Mouse (Mus musculus) forebrain, embryonic 11.5 days (tissue): Measurements from ENCODE around the gene Smarcc2. TPM values are rescaled to one million over a fixed set of nuclear protein-coding genes. Genes with fewer than 3 reads are reported as not detected.

Experiments used
- ATAC-seq: fragments of 200-750 bp; cut with Nextera tagmentation; replicated peaks from 2 replicates; pipeline ENCODE4 v1.8.0; 2017; ENCODE audit warnings: moderate TSS enrichment; ENCODE audit not compliant: low FRiP score
- DNase-seq: peaks from one replicate; pipeline ENCODE4 v3.0.0-alpha.2; 2017; ENCODE audit warnings: low spot score
- H3K27ac ChIP-seq: fragments of 300-500 bp; sonication (generic); 2 replicates; pipeline ENCODE4 v1.5.1; 2014; ENCODE audit warnings: low read depth, low read length
- H3K27me3 ChIP-seq: fragments of 300-500 bp; sonication (generic); 2 replicates; pipeline ENCODE4 v1.6.1; 2014; ENCODE audit warnings: mild to moderate bottlenecking, low read length, mixed read lengths; ENCODE audit not compliant: control insufficient read depth, insufficient read depth
- H3K36me3 ChIP-seq: fragments of 300-500 bp; sonication (generic); 2 replicates; pipeline ENCODE4 v1.6.1; 2014; ENCODE audit warnings: mild to moderate bottlenecking, low read length, moderate library complexity, mixed read lengths; ENCODE audit not compliant: control insufficient read depth, insufficient read depth
- H3K4me1 ChIP-seq: fragments of 300-500 bp; sonication (generic); replicated peaks from 2 replicates; pipeline ENCODE4 v1.6.1; 2014; ENCODE audit warnings: low read length, mixed read lengths; ENCODE audit not compliant: control insufficient read depth, insufficient read depth
- H3K4me2 ChIP-seq: fragments of 300-500 bp; sonication (generic); 2 replicates; pipeline ENCODE4 v1.6.1; 2014; ENCODE audit warnings: low read depth, mild to moderate bottlenecking, low read length, moderate library complexity, mixed read lengths; ENCODE audit not compliant: severe bottlenecking
- H3K4me3 ChIP-seq: fragments of 300-500 bp; sonication (generic); 2 replicates; pipeline ENCODE4 v1.5.1; 2014; ENCODE audit warnings: low read depth, low read length
- H3K9ac ChIP-seq: fragments of 300-500 bp; sonication (generic); 2 replicates; pipeline ENCODE4 v1.6.1; 2014; ENCODE audit warnings: low read length
- H3K9me3 ChIP-seq: fragments of 300-500 bp; sonication (generic); 2 replicates; pipeline ENCODE4 v1.6.1; 2016; ENCODE audit warnings: low read length, mixed read lengths; ENCODE audit not compliant: control insufficient read depth
- WGBS: fragments of 180-500 bp; shearing (Covaris S2); extraction: QIAGEN DNeasy Blood & Tissue Kit; methylation state at CpG from one replicate; pipeline ENCODE4 v1.1.7; 2014; 5-methylcytosine and 5-hydroxymethylcytosine counted together
- polyA plus RNA-seq: library from polyadenylated mRNA; unstranded; fragments of >200 nt; fragmentation: Nextera tagmentation; extraction: Ambion mirVana; gene quantifications from 2 replicates; pipeline ENCODE4 v1.2.1, GENCODE M21; 2014

Smarcc2 gene
- polyA plus RNA-seq, 1 experiment from 2014 or later = 139 TPM

DNA sequence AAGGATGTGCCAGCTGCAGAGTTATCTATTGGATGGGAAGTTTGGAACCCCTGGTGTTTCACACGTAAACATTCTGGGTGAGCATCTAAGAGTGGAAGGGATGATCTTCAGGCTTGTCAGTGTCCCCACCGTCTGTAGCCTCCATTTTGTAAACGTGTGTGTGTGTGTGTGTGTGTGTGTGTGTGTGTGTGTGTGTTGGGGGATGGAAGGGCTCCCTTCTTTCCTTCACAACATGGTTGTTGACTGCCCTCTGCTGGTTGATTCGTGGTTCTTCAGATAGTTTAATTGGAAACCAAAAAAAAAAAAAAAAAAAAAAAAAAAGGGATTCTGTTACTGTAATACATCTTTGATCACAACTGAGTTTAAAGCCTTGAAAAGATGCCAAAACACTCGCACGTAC lies 3.8 kb upstream of the Smarcc2 start:
- Histone ChIP-seq H3K4me2 (no peak overlapping the region), H3K4me1 (peaks cover under 1% of the 10 kb centered on the region), H3K27ac (no peak overlapping the region), H3K4me3 (no peak overlapping the region), H3K36me3 (no peaks in the 10 kb centered on the region), H3K27me3 (no peaks in the 10 kb centered on the region), H3K9me3 (no peaks in the 10 kb centered on the region), H3K9ac (no peak overlapping the region)
- 1% methylated on average over 6 of the region's 6 CpGs for WGBS
- DNase-seq (peak; percentile 82), ATAC-seq (no peak)

DNA sequence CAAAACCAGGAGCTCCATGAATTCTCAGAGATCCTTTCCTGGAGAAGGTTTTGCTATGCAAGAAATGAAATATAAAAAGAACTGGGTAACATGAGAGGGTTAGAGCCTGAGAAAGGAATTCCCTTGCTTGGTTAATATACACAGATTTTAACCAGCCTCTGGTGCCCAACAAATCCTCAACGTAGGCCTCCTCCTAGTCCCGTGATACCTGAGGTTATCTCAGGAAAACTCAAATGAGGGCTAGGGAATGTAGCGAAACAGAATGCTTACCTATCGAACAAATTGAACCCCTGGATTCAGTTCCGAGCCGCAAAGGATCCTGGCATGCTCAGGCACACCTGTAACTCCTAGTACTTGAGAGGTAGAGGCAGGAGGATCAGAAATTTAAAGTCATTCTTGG lies 1.4 kb upstream of the Smarcc2 start:
- DNase-seq (no peak), ATAC-seq (no peak)
- H3K9me3 ChIP-seq = no peaks in the 10 kb centered on the region
- no peak overlapping the region for H3K27ac ChIP-seq
- H3K4me2 ChIP-seq = no peak overlapping the region
- no peaks in the 10 kb centered on the region for H3K27me3 ChIP-seq
- no peak overlapping the region for H3K4me3 ChIP-seq
- H3K4me1 ChIP-seq = peaks cover 9% of the 10 kb centered on the region
- WGBS = 87% methylated on average over 6 of the region's 6 CpGs
- peaks cover 2% of the 10 kb centered on the region; the same call in 1 of the 2 replicates for H3K36me3 ChIP-seq
- no peak overlapping the region for H3K9ac ChIP-seq

DNA sequence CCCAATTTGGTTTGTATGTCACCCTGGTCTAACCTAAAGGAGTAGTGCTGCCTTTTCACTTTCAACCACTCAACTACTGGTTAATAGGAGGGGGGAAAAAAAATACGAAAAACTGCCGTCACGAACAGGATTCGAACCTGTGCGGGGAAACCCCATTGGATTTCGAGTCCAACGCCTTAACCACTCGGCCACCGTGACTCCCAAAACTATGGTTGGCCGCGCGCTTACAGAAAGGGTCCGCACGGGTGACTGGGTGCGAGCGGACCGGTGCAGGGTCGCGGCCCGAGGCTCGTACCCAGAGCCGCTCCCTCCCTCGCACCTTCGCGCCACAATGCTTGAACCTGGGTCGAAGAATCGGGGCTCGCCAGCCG lies 715 bp upstream of the Smarcc2 start:
- Histone ChIP-seq H3K4me1 (peaks cover 9% of the 10 kb centered on the region), H3K9me3 (no peaks in the 10 kb centered on the region), H3K36me3 (peaks cover 2% of the 10 kb centered on the region; the same call in 1 of the 2 replicates), H3K4me3 (peak overlapping the region; percentile 99), H3K9ac (peak overlapping the region; percentile 98), H3K27ac (peak overlapping the region; percentile 93), H3K27me3 (no peaks in the 10 kb centered on the region), H3K4me2 (peak overlapping the region; percentile 72)
- under 1% methylated on average over 29 of the region's 29 CpGs for WGBS
- DNase-seq (peak; percentile 97), ATAC-seq (peak; percentile 77)

DNA sequence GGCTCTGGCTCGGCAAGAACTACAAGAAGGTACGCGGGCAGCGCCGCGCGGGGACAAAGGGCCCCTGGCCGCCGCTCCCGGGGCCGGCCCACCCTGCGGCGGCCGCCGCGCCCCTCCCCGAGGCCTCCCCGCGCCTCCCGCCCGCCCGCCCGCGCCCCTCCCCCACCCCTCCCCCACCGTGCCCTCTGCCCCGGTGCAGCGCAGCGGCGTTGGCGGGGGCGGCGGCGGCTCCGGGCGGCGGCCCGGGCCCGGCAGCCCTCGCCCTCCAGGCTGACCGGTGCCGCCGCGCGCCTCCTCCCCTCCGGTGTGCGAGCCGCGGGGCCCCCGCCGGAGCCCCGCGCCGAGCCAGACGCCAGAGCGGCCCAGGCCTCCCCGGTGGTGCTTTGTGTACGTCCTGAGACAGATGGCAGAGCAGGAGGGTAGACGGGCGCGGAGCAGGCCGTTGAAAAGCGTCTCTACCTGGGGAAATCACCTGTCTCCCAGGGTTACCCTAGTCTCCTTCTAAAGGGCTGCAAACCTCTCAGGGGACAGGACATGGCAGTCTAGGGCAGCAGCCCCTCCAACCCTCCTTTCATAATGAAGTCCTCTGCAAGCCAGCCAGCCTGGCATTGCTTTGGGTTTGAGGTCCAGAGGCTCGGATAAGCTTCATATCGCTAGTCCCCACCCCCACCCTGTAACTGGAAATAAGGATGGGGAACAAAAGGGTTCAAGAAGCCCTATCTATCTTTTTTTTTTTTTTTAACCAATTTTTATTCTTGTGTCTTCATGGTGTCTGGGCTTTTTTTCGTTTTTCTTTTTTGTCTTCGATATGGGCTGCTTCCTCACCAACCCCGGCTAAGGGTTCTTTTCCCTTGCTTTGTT lies 591 bp downstream of the Smarcc2 start:
- no peaks in the 10 kb centered on the region for H3K9me3 ChIP-seq
- peaks cover 9% of the 10 kb centered on the region for H3K4me1 ChIP-seq
- peaks cover 5% of the 10 kb centered on the region; the same call in 1 of the 2 replicates for H3K36me3 ChIP-seq
- peak overlapping the region; percentile 99 for H3K4me3 ChIP-seq
- 1% methylated on average over 31 of the region's 67 CpGs for WGBS
- ATAC-seq (peak; percentile 69), DNase-seq (peak; percentile 77)
- H3K27me3 ChIP-seq = no peaks in the 10 kb centered on the region
- H3K9ac ChIP-seq = peak overlapping the region; percentile 98
- H3K4me2 ChIP-seq = peak overlapping the region; percentile 70
- H3K27ac ChIP-seq = peak overlapping the region; percentile 93

DNA sequence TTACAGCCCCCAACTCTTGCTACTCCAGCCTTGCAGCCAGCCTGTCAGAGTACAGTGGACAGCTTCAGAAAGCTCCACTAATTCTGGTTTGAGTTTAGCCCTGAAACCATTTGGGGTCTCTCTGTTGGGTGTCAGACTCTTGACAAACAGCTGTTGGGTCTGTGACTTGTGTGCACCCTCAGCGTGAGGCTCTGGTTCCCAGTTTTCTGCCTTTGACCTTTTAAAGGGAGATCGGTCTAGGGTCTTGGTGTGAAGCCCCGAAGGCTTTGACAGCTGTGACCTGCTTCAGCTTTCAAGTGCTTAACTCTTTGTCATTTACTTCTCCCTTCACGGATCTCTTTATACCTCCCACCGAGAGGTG lies 1.2 kb downstream of the Smarcc2 start:
- peaks cover 7% of the 10 kb centered on the region; the same call in 1 of the 2 replicates for H3K36me3 ChIP-seq
- H3K4me1 ChIP-seq = peaks cover 9% of the 10 kb centered on the region
- no peaks in the 10 kb centered on the region for H3K27me3 ChIP-seq
- H3K27ac ChIP-seq = no peak overlapping the region; the same call in 1 of the 2 replicates
- ATAC-seq (no peak), DNase-seq (no peak)
- H3K9ac ChIP-seq = peak overlapping the region; percentile 98
- peak overlapping the region; percentile 70 for H3K4me2 ChIP-seq
- 2% methylated on average over 5 of the region's 5 CpGs for WGBS
- H3K9me3 ChIP-seq = no peaks in the 10 kb centered on the region
- peak overlapping the region; percentile 99 for H3K4me3 ChIP-seq

DNA sequence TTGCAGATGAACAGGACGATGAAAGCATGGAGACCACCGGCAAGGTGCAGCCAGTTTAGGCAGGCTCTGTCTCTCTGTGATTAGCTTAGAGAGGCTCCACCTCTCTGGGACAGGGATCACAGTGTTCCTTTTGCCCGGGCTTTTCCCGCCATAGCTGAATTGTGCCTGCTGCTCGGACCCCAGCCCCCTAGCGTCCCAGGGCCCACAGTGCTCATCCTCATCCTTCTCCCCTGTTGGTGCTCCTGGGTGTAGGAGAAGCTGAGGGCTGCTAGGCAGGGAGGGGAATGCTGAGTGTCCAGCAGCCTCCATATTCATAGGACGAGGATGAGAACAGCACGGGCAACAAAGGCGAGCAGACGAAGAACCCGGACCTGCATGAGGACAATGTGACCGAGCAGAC lies 15.3 kb downstream of the Smarcc2 start:
- Histone ChIP-seq H3K4me3 (no peak overlapping the region), H3K36me3 (peaks cover 29% of the 10 kb centered on the region)
- WGBS = 88% methylated on average over 12 of the region's 12 CpGs

DNA sequence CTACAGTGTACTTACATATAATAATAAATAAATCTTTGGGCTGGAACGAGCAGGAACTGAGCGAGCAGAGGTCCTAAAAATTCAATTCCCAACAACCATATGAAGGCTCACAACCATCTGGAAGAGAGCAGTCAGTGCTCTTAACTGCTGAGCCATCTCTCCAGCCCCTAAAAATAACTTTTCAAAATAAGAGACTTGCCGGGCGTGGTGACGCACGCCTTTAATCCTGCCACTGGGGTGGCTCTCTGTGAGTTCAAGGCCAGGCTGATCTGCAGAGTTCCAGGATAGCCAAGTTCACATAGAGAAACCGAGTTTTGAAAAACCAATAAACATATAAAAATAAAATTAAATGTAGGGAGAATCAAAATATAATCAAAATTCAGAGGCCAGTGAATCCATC lies 27.3 kb downstream of the Smarcc2 start:
- H3K27ac ChIP-seq = no peak overlapping the region
- ATAC-seq (no peak), DNase-seq (no peak)
- H3K4me2 ChIP-seq = no peak overlapping the region
- no peak overlapping the region for H3K9ac ChIP-seq
- no peaks in the 10 kb centered on the region for H3K4me1 ChIP-seq
- H3K4me3 ChIP-seq = no peak overlapping the region
- H3K36me3 ChIP-seq = peaks cover 47% of the 10 kb centered on the region
- WGBS = 95% methylated on average over 7 of the region's 7 CpGs
- no peaks in the 10 kb centered on the region for H3K27me3 ChIP-seq
- no peaks in the 10 kb centered on the region for H3K9me3 ChIP-seq

More for the DNA sequence above, 15.3 kb downstream of the Smarcc2 start:
- Histone ChIP-seq H3K27ac (no peak overlapping the region), H3K9ac (no peak overlapping the region), H3K4me1 (no peaks in the 10 kb centered on the region), H3K9me3 (no peaks in the 10 kb centered on the region), H3K27me3 (no peaks in the 10 kb centered on the region), H3K4me2 (no peak overlapping the region)
- ATAC-seq (no peak), DNase-seq (peak; percentile 44)

DNA sequence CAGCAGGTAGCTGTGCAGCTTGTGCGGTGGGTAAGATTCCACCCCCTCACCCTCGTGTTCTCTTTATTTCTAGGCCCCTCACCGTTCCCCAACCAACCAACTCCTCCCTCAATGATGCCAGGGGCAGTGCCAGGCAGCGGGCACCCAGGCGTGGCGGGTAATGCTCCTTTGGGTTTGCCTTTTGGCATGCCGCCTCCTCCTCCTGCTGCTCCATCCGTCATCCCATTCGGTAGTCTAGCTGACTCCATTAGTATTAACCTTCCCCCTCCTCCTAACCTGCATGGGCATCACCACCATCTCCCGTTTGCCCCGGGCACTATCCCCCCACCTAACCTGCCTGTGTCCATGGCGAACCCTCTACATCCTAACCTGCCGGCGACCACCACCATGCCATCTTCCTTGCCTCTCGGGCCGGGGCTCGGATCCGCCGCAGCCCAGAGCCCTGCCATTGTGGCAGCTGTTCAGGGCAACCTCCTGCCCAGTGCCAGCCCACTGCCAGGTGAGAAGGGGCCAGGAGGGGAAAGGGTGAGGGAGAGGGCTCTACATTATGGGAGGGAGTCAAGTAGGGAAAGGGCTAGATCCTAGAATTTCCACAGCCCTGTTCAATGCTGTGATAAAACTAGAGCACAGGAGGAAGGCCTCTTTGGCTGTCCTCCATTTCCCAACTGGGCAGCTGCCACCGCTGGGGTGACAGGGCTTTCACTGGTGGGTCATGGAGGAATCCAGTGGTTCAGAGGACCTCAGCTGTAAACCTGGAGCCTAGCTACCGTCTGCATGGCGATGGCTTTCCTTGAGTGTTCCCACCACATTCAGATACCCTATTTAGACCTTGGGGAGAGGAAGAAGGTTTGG lies 29.0 kb downstream of the Smarcc2 start:
- Histone ChIP-seq H3K4me1 (peaks cover 2% of the 10 kb centered on the region; the same call in 1 of the 2 replicates), H3K4me3 (no peak overlapping the region), H3K9ac (no peak overlapping the region), H3K27ac (no peak overlapping the region), H3K27me3 (no peaks in the 10 kb centered on the region), H3K4me2 (no peak overlapping the region), H3K9me3 (no peaks in the 10 kb centered on the region), H3K36me3 (peaks cover 30% of the 10 kb centered on the region)
- ATAC-seq = no peak
- DNase-seq = no peak
- 92% methylated on average over 22 of the region's 22 CpGs for WGBS
